Comparison of ENCODE assay signal across 17 mouse cellular contexts in genomic region chr8:8932466-8932865, GRCm38 (mm10).
"Had no signal": no experiment of that assay in that cellular context is flagged by ENCODE, and none has a peak within 500 bp of the region (broad histone marks: within the 10 kb centered on the region; RNA-seq: fewer than 3 reads in every experiment).

No protein-coding gene starts in this region.

- H3K36me3 ChIP-seq: midbrain, embryonic 10.5 days; midbrain, embryonic 13.5 days; neural tube, embryonic 13.5 days; neural tube, embryonic 15.5 days had no signal

- H3K9me3 ChIP-seq: midbrain, embryonic 10.5 days; midbrain, embryonic 13.5 days; neural tube, embryonic 13.5 days; neural tube, embryonic 15.5 days had no signal

- H3K27ac ChIP-seq: midbrain, embryonic 10.5 days; midbrain, embryonic 13.5 days; neural tube, embryonic 13.5 days; neural tube, embryonic 15.5 days had no signal

- H3K9ac ChIP-seq: lung, embryonic 14.5 days; midbrain, embryonic 13.5 days; neural tube, embryonic 13.5 days; neural tube, embryonic 15.5 days had no signal

- H3K4me2 ChIP-seq: lung, embryonic 14.5 days; midbrain, embryonic 13.5 days; neural tube, embryonic 13.5 days; neural tube, embryonic 15.5 days had no signal

- H3K4me3 ChIP-seq: midbrain, embryonic 10.5 days; midbrain, embryonic 13.5 days; myocyte; neural tube, embryonic 13.5 days; neural tube, embryonic 15.5 days had no signal

- H3K4me1 ChIP-seq: midbrain, embryonic 13.5 days; neural tube, embryonic 13.5 days had no signal

- DNase-seq: lung, adult 18-20 months; lung, embryonic 14.5 days; lung, postnatal 10 days; lung, postnatal 4 days; retina, postnatal 1 day; right cerebral cortex, adult 18-20 months; right cerebral cortex, postnatal 25 days; right cerebral cortex, postnatal 4 days; spleen, adult 18-20 months; thymus, adult 18-20 months; thymus, postnatal 14 days; thymus, postnatal 36 days had no signal

- H3K27me3 ChIP-seq: midbrain, embryonic 13.5 days; neural tube, embryonic 13.5 days; neural tube, embryonic 15.5 days had no signal

- ATAC-seq: midbrain, embryonic 13.5 days had no signal
